Mouse (Mus musculus): ENCODE measurements around the gene Dcp1b. TPM values are rescaled to one million over a fixed set of nuclear protein-coding genes. Genes with fewer than 3 reads are reported as not detected.

The Dcp1b gene
- polyA plus RNA-seq, 2 experiments, result 2.9 to 5.3 TPM

- Histone ChIP-seq H3K36me3 (replicated peaks; ENCODE audit: control insufficient read depth, insufficient read depth, low read depth) (no peaks in the 10 kb centered on the region), H3K27me3 (ENCODE audit: control insufficient read depth, insufficient read depth, low read length) (no peaks in the 10 kb centered on the region), H3K4me1 (replicated peaks; ENCODE audit: control insufficient read depth in 2 of 2, insufficient read depth in 2 of 2, low read length in 1 of 2) (0 out of 4 replicates have a peak, but pooled peaks cover 0 to 5% of the 10 kb centered on the region in 2 experiments), H3K4me2 (ENCODE audit: low read depth) (no peak overlapping the region), H3K4me3 (ENCODE audit: insufficient read depth in 1 of 2, low read depth in 2 of 2, low read length in 2 of 2) (no peak overlapping the region), H3K27ac (no peak overlapping the region), H3K9me3 (ENCODE audit: control insufficient read depth, low read length) (no peaks in the 10 kb centered on the region), H3K9ac (replicated peaks) (no peak overlapping the region)
- WGBS (ENCODE audit: insufficient replicate concordance), result 61% methylated on average over 15 of the region's 15 CpGs
- TF ChIP-seq CTCF (IDR thresholded peaks at IDR 0.05; ENCODE audit: low read depth), result no peak
- no peak for TF ChIP-seq EP300 (IDR thresholded peaks at IDR 0.05; ENCODE audit: low read depth)
- ATAC-seq (ENCODE audit: insufficient read depth) (no peak), DNase-seq (ENCODE audit: low read depth in 3 of 3, low spot score in 3 of 3) (no peak)
These were observed 23.7 kb downstream of the Dcp1b start for GRCm38 (mm10) chr6:119198534-119199273.

- 65% methylated on average over 8 of the region's 8 CpGs for WGBS (ENCODE audit: insufficient replicate concordance)
- DNase-seq (ENCODE audit: low read depth in 3 of 3, low spot score in 3 of 3), result no peak
- TF ChIP-seq EP300 (IDR thresholded peaks at IDR 0.05; ENCODE audit: low read depth) (no peak), CTCF (IDR thresholded peaks at IDR 0.05; ENCODE audit: low read depth) (no peak)
These were observed 24.3 kb downstream of the Dcp1b start for GRCm38 (mm10) chr6:119199274-119199879.

GRCm38 (mm10) chr6:119200362-119200761 lies 25.3 kb downstream of the Dcp1b start:
- Histone ChIP-seq H3K9ac (replicated peaks) (no peak overlapping the region), H3K9me3 (ENCODE audit: control insufficient read depth, low read length) (no peaks in the 10 kb centered on the region), H3K36me3 (replicated peaks; ENCODE audit: control insufficient read depth, insufficient read depth, low read depth) (no peaks in the 10 kb centered on the region), H3K4me1 (replicated peaks; ENCODE audit: control insufficient read depth in 2 of 2, insufficient read depth in 2 of 2, low read length in 1 of 2) (0 out of 4 replicates have a peak, but pooled peaks cover 0 to 5% of the 10 kb centered on the region in 2 experiments), H3K27ac (no peak overlapping the region), H3K27me3 (ENCODE audit: control insufficient read depth, insufficient read depth, low read length) (no peaks in the 10 kb centered on the region), H3K4me2 (ENCODE audit: low read depth) (no peak overlapping the region), H3K4me3 (ENCODE audit: insufficient read depth in 1 of 2, low read depth in 2 of 2, low read length in 2 of 2) (no peak overlapping the region)
- TF ChIP-seq EP300 (IDR thresholded peaks at IDR 0.05; ENCODE audit: low read depth) (no peak), CTCF (IDR thresholded peaks at IDR 0.05; ENCODE audit: low read depth) (no peak)
- peak; percentile 37; the same call in 1 of the 2 replicates for ATAC-seq (ENCODE audit: insufficient read depth)
- DNase-seq (ENCODE audit: low read depth in 3 of 3, low spot score in 3 of 3), result peak in 1 of 3 experiments; percentile 9
- 59% methylated on average over 5 of the region's 5 CpGs for WGBS (ENCODE audit: insufficient replicate concordance)

More at GRCm38 (mm10) chr6:119199274-119199879, 24.3 kb downstream of the Dcp1b start:
- Histone ChIP-seq H3K4me1 (replicated peaks; ENCODE audit: control insufficient read depth in 2 of 2, insufficient read depth in 2 of 2, low read length in 1 of 2) (0 out of 4 replicates have a peak, but pooled peaks cover 0 to 5% of the 10 kb centered on the region in 2 experiments), H3K4me3 (ENCODE audit: insufficient read depth in 1 of 2, low read depth in 2 of 2, low read length in 2 of 2) (no peak overlapping the region), H3K27me3 (ENCODE audit: control insufficient read depth, insufficient read depth, low read length) (no peaks in the 10 kb centered on the region), H3K9me3 (ENCODE audit: control insufficient read depth, low read length) (no peaks in the 10 kb centered on the region), H3K9ac (replicated peaks) (no peak overlapping the region), H3K27ac (no peak overlapping the region), H3K4me2 (ENCODE audit: low read depth) (no peak overlapping the region), H3K36me3 (replicated peaks; ENCODE audit: control insufficient read depth, insufficient read depth, low read depth) (no peaks in the 10 kb centered on the region)
- no peak for ATAC-seq (ENCODE audit: insufficient read depth)

GRCm38 (mm10) chr6:119201575-119201974 lies 26.5 kb downstream of the Dcp1b start:
- 88% methylated on average over 4 of the region's 4 CpGs for WGBS (ENCODE audit: insufficient replicate concordance)
- ATAC-seq (ENCODE audit: insufficient read depth), result no peak
- Histone ChIP-seq H3K27ac (no peak overlapping the region), H3K4me3 (ENCODE audit: insufficient read depth in 1 of 2, low read depth in 2 of 2, low read length in 2 of 2) (no peak overlapping the region), H3K9ac (replicated peaks) (no peak overlapping the region), H3K4me1 (replicated peaks; ENCODE audit: control insufficient read depth in 2 of 2, insufficient read depth in 2 of 2, low read length in 1 of 2) (0 out of 4 replicates have a peak, but pooled peaks cover 0 to 5% of the 10 kb centered on the region in 2 experiments), H3K27me3 (ENCODE audit: control insufficient read depth, insufficient read depth, low read length) (no peaks in the 10 kb centered on the region), H3K9me3 (ENCODE audit: control insufficient read depth, low read length) (no peaks in the 10 kb centered on the region), H3K36me3 (replicated peaks; ENCODE audit: control insufficient read depth, insufficient read depth, low read depth) (no peaks in the 10 kb centered on the region), H3K4me2 (ENCODE audit: low read depth) (no peak overlapping the region)
- no peak for DNase-seq (ENCODE audit: low read depth in 3 of 3, low spot score in 3 of 3)
- no peak for TF ChIP-seq CTCF (IDR thresholded peaks at IDR 0.05; ENCODE audit: low read depth)
- no peak for TF ChIP-seq EP300 (IDR thresholded peaks at IDR 0.05; ENCODE audit: low read depth)

- Histone ChIP-seq H3K4me3 (ENCODE audit: insufficient read depth in 1 of 2, low read depth in 2 of 2, low read length in 2 of 2) (no peak overlapping the region), H3K27me3 (ENCODE audit: control insufficient read depth, insufficient read depth, low read length) (no peaks in the 10 kb centered on the region), H3K4me1 (replicated peaks; ENCODE audit: control insufficient read depth in 2 of 2, insufficient read depth in 2 of 2, low read length in 1 of 2) (0 out of 4 replicates have a peak, but pooled peaks cover 0 to 5% of the 10 kb centered on the region in 2 experiments), H3K9me3 (ENCODE audit: control insufficient read depth, low read length) (no peaks in the 10 kb centered on the region), H3K9ac (replicated peaks) (no peak overlapping the region), H3K27ac (no peak overlapping the region), H3K4me2 (ENCODE audit: low read depth) (no peak overlapping the region), H3K36me3 (replicated peaks; ENCODE audit: control insufficient read depth, insufficient read depth, low read depth) (no peaks in the 10 kb centered on the region)
- DNase-seq (ENCODE audit: low read depth in 3 of 3, low spot score in 3 of 3) (no peak), ATAC-seq (ENCODE audit: insufficient read depth) (no peak)
- 72% methylated on average over 7 of the region's 7 CpGs for WGBS (ENCODE audit: insufficient replicate concordance)
- TF ChIP-seq EP300 (IDR thresholded peaks at IDR 0.05; ENCODE audit: low read depth), result no peak
- no peak for TF ChIP-seq CTCF (IDR thresholded peaks at IDR 0.05; ENCODE audit: low read depth)
These were observed 29.2 kb downstream of the Dcp1b start for GRCm38 (mm10) chr6:119204286-119204685.
